Mouse (Mus musculus): Measurements from ENCODE around the gene Pcbd1. TPM values are rescaled to one million over a fixed set of nuclear protein-coding genes. Genes with fewer than 3 reads are reported as not detected.

Gene Pcbd1
- 134 and 148 TPM in 2 replicates for polyA plus RNA-seq (2015; fragmentation: Nextera tagmentation; extraction: Ambion mirVana)

GRCm38 (mm10) chr10:61089170-61090142 lies at the start of gene Pcbd1:
Gene Pcbd1, plus strand, starts transcription at chr10:61089331.
- WGBS (ENCODE audit: insufficient replicate concordance), result 7% methylated on average over 33 of the region's 33 CpGs

GRCm38 (mm10) chr10:61039657-61040056 lies 49.5 kb upstream of the Pcbd1 start:
- Histone ChIP-seq H3K36me3 (no peaks in the 10 kb centered on the region), H3K27me3 (no peaks in the 10 kb centered on the region), H3K4me3 (replicated peaks) (no peak overlapping the region), H3K27ac (peak overlapping the region; percentile 4; the same call in 1 of the 2 replicates), H3K4me2 (no peak overlapping the region), H3K9me3 (replicated peaks) (no peaks in the 10 kb centered on the region), H3K9ac (no peak overlapping the region), H3K4me1 (replicated peaks) (no peaks in the 10 kb centered on the region)
- peak; percentile 37 for DNase-seq
- ATAC-seq (ENCODE audit: low read depth), result peak; percentile 81
- 51% methylated on average over 12 of the region's 12 CpGs for WGBS (ENCODE audit: insufficient replicate concordance)

More at GRCm38 (mm10) chr10:61089170-61090142, at the start of gene Pcbd1:
- Histone ChIP-seq H3K9ac (peak within 1 kb of the TSS; percentile 78), H3K27ac (peak within 1 kb of the TSS; percentile 86), H3K4me3 (replicated peaks) (peak within 1 kb of the TSS; percentile 57), H3K9me3 (replicated peaks) (no peaks in the 10 kb centered on the region), H3K4me2 (peak within 1 kb of the TSS; percentile 79), H3K36me3 (no peaks in the 10 kb centered on the region), H3K4me1 (replicated peaks) (peaks cover 29% of the 10 kb centered on the region), H3K27me3 (no peaks in the 10 kb centered on the region)
- DNase-seq (peak; percentile 42), ATAC-seq (ENCODE audit: low read depth) (peak; percentile 69)

- Histone ChIP-seq H3K27me3 (no peaks in the 10 kb centered on the region), H3K9ac (no peak overlapping the region), H3K27ac (no peak overlapping the region), H3K9me3 (replicated peaks) (no peaks in the 10 kb centered on the region), H3K36me3 (no peaks in the 10 kb centered on the region), H3K4me2 (no peak overlapping the region), H3K4me1 (replicated peaks) (no peaks in the 10 kb centered on the region), H3K4me3 (replicated peaks) (no peak overlapping the region)
- ATAC-seq (ENCODE audit: low read depth), result no peak
- DNase-seq, result no peak
- WGBS (ENCODE audit: insufficient replicate concordance), result 23% methylated on average over 8 of the region's 8 CpGs
Measured at GRCm38 (mm10) chr10:61045081-61045480, 44.0 kb upstream of the Pcbd1 start.

- Histone ChIP-seq H3K9ac (no peak overlapping the region), H3K9me3 (replicated peaks) (no peaks in the 10 kb centered on the region; the same call in 1 of the 2 replicates), H3K27ac (no peak overlapping the region), H3K27me3 (no peaks in the 10 kb centered on the region), H3K4me1 (replicated peaks) (no peaks in the 10 kb centered on the region), H3K4me2 (no peak overlapping the region), H3K4me3 (replicated peaks) (no peak overlapping the region), H3K36me3 (no peaks in the 10 kb centered on the region)
- ATAC-seq (ENCODE audit: low read depth) (no peak), DNase-seq (peak; percentile 24)
- 54% methylated on average over 14 of the region's 14 CpGs for WGBS (ENCODE audit: insufficient replicate concordance)
Measured at GRCm38 (mm10) chr10:61051993-61052613, 37.0 kb upstream of the Pcbd1 start.

GRCm38 (mm10) chr10:61056661-61057060 lies 32.5 kb upstream of the Pcbd1 start:
- no peak for ATAC-seq (ENCODE audit: low read depth)
- WGBS (ENCODE audit: insufficient replicate concordance), result 83% methylated on average over 7 of the region's 7 CpGs
- H3K9me3 ChIP-seq (replicated peaks), result no peaks in the 10 kb centered on the region; the same call in 1 of the 2 replicates

GRCm38 (mm10) chr10:61059101-61059500 lies 30.0 kb upstream of the Pcbd1 start:
- Histone ChIP-seq H3K27ac (no peak overlapping the region), H3K4me1 (replicated peaks) (peaks cover 13% of the 10 kb centered on the region; the same call in 1 of the 2 replicates), H3K27me3 (no peaks in the 10 kb centered on the region; the same call in 1 of the 2 replicates), H3K4me2 (no peak overlapping the region), H3K36me3 (no peaks in the 10 kb centered on the region), H3K4me3 (replicated peaks) (no peak overlapping the region), H3K9ac (no peak overlapping the region), H3K9me3 (replicated peaks) (no peaks in the 10 kb centered on the region; the same call in 1 of the 2 replicates)
- 0% methylated on average over 1 of the region's 1 CpGs for WGBS (ENCODE audit: insufficient replicate concordance)
- ATAC-seq (ENCODE audit: low read depth), result no peak
- no peak for DNase-seq

More at GRCm38 (mm10) chr10:61056661-61057060, 32.5 kb upstream of the Pcbd1 start:
- H3K4me1 ChIP-seq (replicated peaks), result peaks cover 7% of the 10 kb centered on the region; the same call in 1 of the 2 replicates
- no peak overlapping the region for H3K9ac ChIP-seq
- no peak overlapping the region for H3K4me2 ChIP-seq
- no peak for DNase-seq
- H3K27ac ChIP-seq, result no peak overlapping the region
- no peaks in the 10 kb centered on the region; the same call in 1 of the 2 replicates for H3K27me3 ChIP-seq
- H3K36me3 ChIP-seq, result no peaks in the 10 kb centered on the region
- no peak overlapping the region for H3K4me3 ChIP-seq (replicated peaks)

GRCm38 (mm10) chr10:61059543-61060110 lies 29.5 kb upstream of the Pcbd1 start:
- Histone ChIP-seq H3K9ac (no peak overlapping the region), H3K27ac (no peak overlapping the region), H3K36me3 (no peaks in the 10 kb centered on the region), H3K4me1 (replicated peaks) (peaks cover 18% of the 10 kb centered on the region), H3K4me3 (replicated peaks) (no peak overlapping the region), H3K9me3 (replicated peaks) (no peaks in the 10 kb centered on the region; the same call in 1 of the 2 replicates), H3K4me2 (no peak overlapping the region), H3K27me3 (no peaks in the 10 kb centered on the region; the same call in 1 of the 2 replicates)
- ATAC-seq (ENCODE audit: low read depth) (no peak), DNase-seq (no peak)
- WGBS (ENCODE audit: insufficient replicate concordance), result 34% methylated on average over 6 of the region's 6 CpGs

GRCm38 (mm10) chr10:61063271-61063864 lies 25.8 kb upstream of the Pcbd1 start:
- Histone ChIP-seq H3K36me3 (no peaks in the 10 kb centered on the region), H3K27ac (no peak overlapping the region), H3K9me3 (replicated peaks) (no peaks in the 10 kb centered on the region), H3K4me3 (replicated peaks) (no peak overlapping the region), H3K27me3 (no peaks in the 10 kb centered on the region; the same call in 1 of the 2 replicates), H3K9ac (no peak overlapping the region), H3K4me1 (replicated peaks) (peaks cover 31% of the 10 kb centered on the region), H3K4me2 (no peak overlapping the region)
- no peak for ATAC-seq (ENCODE audit: low read depth)
- 76% methylated on average over 10 of the region's 10 CpGs for WGBS (ENCODE audit: insufficient replicate concordance)
- no peak for DNase-seq

- Histone ChIP-seq H3K4me3 (replicated peaks) (no peak overlapping the region), H3K36me3 (no peaks in the 10 kb centered on the region), H3K4me1 (replicated peaks) (peaks cover 34% of the 10 kb centered on the region), H3K9ac (peak overlapping the region; percentile 15; the same call in 1 of the 2 replicates), H3K27ac (no peak overlapping the region), H3K27me3 (no peaks in the 10 kb centered on the region; the same call in 1 of the 2 replicates), H3K9me3 (replicated peaks) (no peaks in the 10 kb centered on the region), H3K4me2 (0 out of 2 replicates have a peak overlapping the region, but pooled peaks have one; percentile 23)
- WGBS (ENCODE audit: insufficient replicate concordance), result 9% methylated on average over 8 of the region's 8 CpGs
- peak; percentile 38 for DNase-seq
- ATAC-seq (ENCODE audit: low read depth), result peak; percentile 50; the same call in 1 of the 2 replicates
Measured at GRCm38 (mm10) chr10:61064635-61065034, 24.5 kb upstream of the Pcbd1 start.

GRCm38 (mm10) chr10:61065287-61066005 lies 23.7 kb upstream of the Pcbd1 start:
- ATAC-seq (ENCODE audit: low read depth) (no peak), DNase-seq (no peak)
- peaks cover 31% of the 10 kb centered on the region for H3K4me1 ChIP-seq (replicated peaks)
- 48% methylated on average over 13 of the region's 13 CpGs for WGBS (ENCODE audit: insufficient replicate concordance)
- H3K36me3 ChIP-seq, result no peaks in the 10 kb centered on the region
- no peak overlapping the region for H3K27ac ChIP-seq
- 0 out of 2 replicates have a peak overlapping the region, but pooled peaks have one; percentile 23 for H3K4me2 ChIP-seq
- H3K9me3 ChIP-seq (replicated peaks), result no peaks in the 10 kb centered on the region
- H3K27me3 ChIP-seq, result peaks cover 3% of the 10 kb centered on the region; the same call in 1 of the 2 replicates
- peak overlapping the region; percentile 15; the same call in 1 of the 2 replicates for H3K9ac ChIP-seq
- no peak overlapping the region for H3K4me3 ChIP-seq (replicated peaks)
